Mouse (Mus musculus) B cell, adult 2 months (primary cell): ENCODE results near the gene Slc6a3.

Experiments used
- DNase-seq, 2 experiments: peaks; one replicate each; pipeline ENCODE4 v3.0.0; 2022

The Slc6a3 gene

DNA sequence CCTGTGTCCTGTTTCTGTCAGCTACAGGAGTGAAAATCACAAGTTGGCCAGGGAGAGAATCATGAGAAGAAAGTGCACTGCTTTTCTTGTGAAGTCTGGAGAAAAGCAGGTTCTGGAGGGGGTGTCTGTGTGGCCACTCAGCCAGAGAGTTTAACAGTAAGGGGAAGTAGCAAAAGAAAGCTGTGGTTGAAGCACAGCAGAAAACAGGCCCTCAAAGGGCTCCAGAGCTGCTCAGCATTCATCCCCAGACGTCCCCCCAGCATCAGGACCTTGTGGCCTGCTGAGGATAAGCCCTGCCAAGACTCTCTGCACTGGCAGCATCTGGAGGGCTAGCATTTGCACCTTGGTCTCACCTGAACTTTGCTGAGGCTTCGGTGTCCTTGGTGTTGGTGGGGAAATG, 56.0 kb downstream of the Slc6a3 start:
- no peak for DNase-seq

DNA sequence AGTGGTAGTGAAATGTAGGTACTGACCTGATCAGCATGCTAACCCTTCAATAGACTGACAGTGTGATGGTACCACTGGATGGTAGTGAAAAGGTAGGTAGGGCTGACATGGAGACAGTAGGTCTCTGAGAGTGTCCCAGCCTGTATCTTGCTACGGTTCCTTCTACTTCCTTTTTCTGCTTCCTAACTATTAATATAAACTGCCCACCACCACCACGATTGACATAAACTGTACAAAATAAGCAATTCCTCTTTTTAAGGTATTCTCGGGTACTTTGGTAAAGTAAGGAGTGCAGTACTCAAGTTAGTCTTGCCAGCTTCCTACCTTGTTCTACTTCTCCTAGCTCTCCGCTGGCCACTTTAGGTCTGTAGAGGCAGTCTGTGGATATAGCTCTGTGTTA, 59.7 kb downstream of the Slc6a3 start:
- no peak for DNase-seq

DNA sequence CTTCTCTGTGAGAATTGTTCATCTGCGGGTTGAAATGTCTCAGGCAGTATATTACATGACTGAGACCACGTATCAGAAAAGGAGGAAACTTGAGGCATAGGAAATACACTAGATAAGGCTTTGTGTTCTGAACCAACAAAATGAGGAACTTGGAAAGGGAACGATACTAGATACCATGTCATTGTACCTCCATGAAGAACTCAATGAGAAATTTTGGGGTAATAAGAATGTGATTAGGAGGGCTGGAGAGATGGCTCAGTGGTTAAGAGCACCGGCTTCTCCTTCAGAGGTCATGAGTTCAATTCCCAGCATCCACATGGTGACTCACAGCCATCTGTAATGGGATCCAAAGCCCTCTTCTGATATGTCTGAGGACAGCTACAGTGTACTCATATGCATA, 63.7 kb downstream of the Slc6a3 start:
- DNase-seq: no peak

GRCm38 (mm10) chr13:73603046-73603445, 66.5 kb downstream of the Slc6a3 start:
- DNase-seq: peak in 1 of 2 experiments; percentile 5

GRCm38 (mm10) chr13:73603522-73604155, 67.1 kb downstream of the Slc6a3 start, which contains the start of gene Clptm1l:
Clptm1l (plus strand) TSS chr13:73604006.
- peak; percentile 96 for DNase-seq

DNA sequence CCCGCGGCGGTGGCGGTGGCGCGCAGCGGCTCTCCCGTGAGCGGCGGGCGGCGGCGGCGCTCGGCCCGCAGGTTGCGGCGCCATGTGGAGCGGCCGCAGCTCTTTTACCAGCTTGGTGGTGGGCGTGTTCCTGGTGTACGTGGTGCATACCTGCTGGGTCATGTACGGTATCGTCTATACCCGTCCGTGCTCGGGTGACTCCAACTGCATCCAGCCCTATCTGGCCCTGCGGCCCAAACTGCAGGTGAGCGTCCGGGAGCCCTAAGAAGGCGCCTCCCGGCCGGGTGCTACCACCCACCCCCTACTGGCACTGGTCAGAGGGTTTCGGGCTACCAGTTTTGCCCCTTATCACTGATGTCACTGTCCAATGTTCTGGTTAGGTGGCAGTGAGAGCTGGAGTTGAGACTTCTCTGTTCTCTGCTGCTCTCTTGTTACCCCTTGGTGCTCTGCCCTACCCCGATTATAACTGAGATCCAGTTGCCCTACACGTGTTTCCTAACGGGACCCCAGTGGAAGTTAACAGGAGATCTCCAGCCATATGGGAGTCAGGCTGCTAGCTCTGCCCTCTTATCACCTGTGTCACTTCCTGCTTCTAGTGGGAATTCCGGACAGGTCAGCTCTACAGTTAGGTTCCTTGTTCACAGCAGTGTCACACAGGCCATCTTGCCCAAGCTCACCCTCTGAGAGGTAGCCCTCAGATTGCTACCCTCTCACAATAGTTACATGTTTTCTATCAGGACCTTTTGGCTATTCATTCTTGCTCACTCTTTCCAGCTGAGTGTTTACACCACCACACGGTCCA, 67.8 kb downstream of the Slc6a3 start:
- DNase-seq: no peak

DNA sequence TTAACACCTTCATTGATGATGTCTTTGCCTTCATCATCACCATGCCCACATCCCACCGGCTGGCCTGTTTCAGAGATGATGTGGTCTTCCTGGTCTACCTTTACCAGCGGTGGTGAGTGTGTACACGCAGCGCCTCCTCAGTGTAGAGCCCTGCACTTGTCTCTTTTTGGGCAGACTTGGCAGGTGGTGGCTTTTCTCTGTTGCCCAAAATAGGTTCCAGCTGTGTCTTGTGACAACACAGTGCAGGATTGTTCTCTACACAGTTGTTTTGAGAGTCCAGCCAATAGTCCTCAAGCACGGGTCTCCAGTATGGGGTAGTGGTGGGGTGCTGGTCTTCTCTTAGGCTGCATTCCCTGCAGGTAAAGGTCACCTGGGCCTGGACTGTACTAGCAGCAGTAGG, 81.9 kb downstream of the Slc6a3 start:
- no peak for DNase-seq

DNA sequence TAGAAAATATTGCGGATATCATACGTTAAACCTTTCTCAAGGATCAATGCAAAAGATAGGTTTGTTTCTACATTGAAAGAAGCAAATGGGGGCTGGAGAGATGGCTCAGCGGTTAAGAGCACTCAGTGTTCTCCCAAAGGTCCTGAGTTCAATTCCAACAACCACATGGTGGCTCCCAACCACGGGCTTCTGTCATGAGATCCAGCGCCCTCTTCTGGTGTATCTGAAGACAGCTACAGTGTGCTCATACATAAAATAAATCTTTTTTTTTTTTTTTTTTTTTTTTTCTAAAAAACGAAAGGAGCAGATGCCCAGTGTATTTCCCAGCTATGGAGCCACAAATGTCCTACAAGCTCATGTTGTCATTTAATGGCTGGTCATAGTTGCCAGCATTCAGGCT, 84.1 kb downstream of the Slc6a3 start:
- peak; percentile 10 to 20 for DNase-seq

- DNase-seq: peak in 1 of 2 experiments; percentile 62
These were observed 89.8 kb downstream of the Slc6a3 start for GRCm38 (mm10) chr13:73626410-73626744.

DNA sequence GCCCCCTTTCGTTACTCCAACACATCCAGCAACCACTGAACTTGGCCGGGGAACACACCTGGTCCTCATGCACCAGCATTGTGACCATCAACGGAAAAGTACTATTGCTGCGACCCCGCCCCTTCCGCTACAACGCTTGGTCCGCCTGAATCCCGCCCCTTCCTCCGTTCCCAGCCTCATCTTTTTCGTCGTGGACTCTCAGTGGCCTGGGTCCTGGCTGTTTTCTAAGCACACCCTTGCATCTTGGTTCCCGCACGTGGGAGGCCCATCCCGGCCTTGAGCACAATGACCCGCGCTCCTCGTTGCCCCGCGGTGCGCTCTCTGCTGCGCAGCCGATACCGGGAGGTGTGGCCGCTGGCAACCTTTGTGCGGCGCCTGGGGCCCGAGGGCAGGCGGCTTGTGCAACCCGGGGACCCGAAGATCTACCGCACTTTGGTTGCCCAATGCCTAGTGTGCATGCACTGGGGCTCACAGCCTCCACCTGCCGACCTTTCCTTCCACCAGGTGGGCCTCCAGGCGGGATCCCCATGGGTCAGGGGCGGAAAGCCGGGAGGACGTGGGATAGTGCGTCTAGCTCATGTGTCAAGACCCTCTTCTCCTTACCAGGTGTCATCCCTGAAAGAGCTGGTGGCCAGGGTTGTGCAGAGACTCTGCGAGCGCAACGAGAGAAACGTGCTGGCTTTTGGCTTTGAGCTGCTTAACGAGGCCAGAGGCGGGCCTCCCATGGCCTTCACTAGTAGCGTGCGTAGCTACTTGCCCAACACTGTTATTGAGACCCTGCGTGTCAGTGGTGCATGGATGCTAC, 90.4 kb downstream of the Slc6a3 start, which contains the start of gene Tert:
Gene Tert (plus strand): TSS at position 167 of the 805 bp plus-strand sequence.
- peak in 1 of 2 experiments; percentile 63 for DNase-seq
